Mouse (Mus musculus) left cerebral cortex, postnatal 36 days (tissue): ENCODE data around the gene Ube2e2. TPM values are rescaled to one million over a fixed set of nuclear protein-coding genes. Genes with fewer than 3 reads are reported as not detected.
"Not testable (repeated sequence)": the region's sequence is repeated elsewhere in the genome, so short reads cannot be mapped to it uniquely, and the experiment has no call there.

Source experiments
- DNase-seq, 2 experiments: peaks; one replicate each; pipeline ENCODE4 v3.0.0; 2021 to 2022; ENCODE audit warnings: low spot score in 2 of 2, mixed read lengths in 1 of 2
- intact Hi-C: fragments of 180-260 bp; cut with DNase I; formaldehyde crosslinking; loops from one replicate; pipeline ENCODE4 v1.15.1; 2025
- total RNA-seq, 2 experiments: library from RNA; stranded (reverse); gene quantifications; 2 replicates each; pipeline ENCODE4 v1.2.3; 2021

Ube2e2 gene
- total RNA-seq, 2 experiments from 2014 or later = 170 to 172 TPM

- intact Hi-C loops = no loop called here
- no peak for DNase-seq
Measured at GRCm38 (mm10) chr14:18755410-18755809, 138.7 kb downstream of the Ube2e2 start.

GRCm38 (mm10) chr14:18754595-18754994, 139.5 kb downstream of the Ube2e2 start:
- no peak for DNase-seq
- intact Hi-C loops = no loop called here

- intact Hi-C loops = no loop called here
- no peak for DNase-seq
Measured at GRCm38 (mm10) chr14:18754001-18754400, 140.1 kb downstream of the Ube2e2 start.

GRCm38 (mm10) chr14:18731154-18731553, 162.9 kb downstream of the Ube2e2 start:
- intact Hi-C loops = no loop called here
- DNase-seq = peak; percentile 35 to 50

GRCm38 (mm10) chr14:18720601-18721591, 173.2 kb downstream of the Ube2e2 start:
- no peak for DNase-seq

GRCm38 (mm10) chr14:18716970-18717369, 177.1 kb downstream of the Ube2e2 start:
- no peak for DNase-seq
- intact Hi-C loops = no loop called here

More at GRCm38 (mm10) chr14:18720601-18721591, 173.2 kb downstream of the Ube2e2 start:
- intact Hi-C loops = no loop called here

- intact Hi-C loops = no loop called here
- DNase-seq = no peak
Measured at GRCm38 (mm10) chr14:18715529-18715928, 178.5 kb downstream of the Ube2e2 start.

- intact Hi-C loops = no loop called here
- no peak for DNase-seq
Measured at GRCm38 (mm10) chr14:18697662-18698225, 196.3 kb downstream of the Ube2e2 start.

- intact Hi-C loops, DNase-seq: not testable (repeated sequence)
Measured at GRCm38 (mm10) chr14:18696418-18696817, 197.6 kb downstream of the Ube2e2 start.

- intact Hi-C loops = no loop called here
- no peak for DNase-seq
Measured at GRCm38 (mm10) chr14:18678121-18678836, 215.8 kb downstream of the Ube2e2 start.

GRCm38 (mm10) chr14:18670712-18671111, 223.4 kb downstream of the Ube2e2 start:
- intact Hi-C loops = no loop called here
- no peak for DNase-seq

- intact Hi-C loops = no loop called here
Measured at GRCm38 (mm10) chr14:18669301-18669935, 224.6 kb downstream of the Ube2e2 start.

GRCm38 (mm10) chr14:18668309-18668708, 225.8 kb downstream of the Ube2e2 start:
- DNase-seq, intact Hi-C loops: not testable (repeated sequence)

More at GRCm38 (mm10) chr14:18669301-18669935, 224.6 kb downstream of the Ube2e2 start:
- DNase-seq = no peak

GRCm38 (mm10) chr14:18667755-18668154, 226.3 kb downstream of the Ube2e2 start:
- intact Hi-C loops = no loop called here
- no peak for DNase-seq

- DNase-seq = no peak
- intact Hi-C loops = no loop called here
Measured at GRCm38 (mm10) chr14:18666251-18666650, 227.8 kb downstream of the Ube2e2 start.

GRCm38 (mm10) chr14:18665267-18666024, 228.6 kb downstream of the Ube2e2 start:
- intact Hi-C loops = no loop called here
- no peak for DNase-seq

- intact Hi-C loops = no loop called here
- no peak for DNase-seq
Measured at GRCm38 (mm10) chr14:18663666-18664065, 230.4 kb downstream of the Ube2e2 start.

- intact Hi-C loops = no loop called here
- no peak for DNase-seq
Measured at GRCm38 (mm10) chr14:18657777-18658753, 236.0 kb downstream of the Ube2e2 start.
